Mouse (Mus musculus) MEL (cell line): Measurements from ENCODE around the gene Tanc1.

Experiments used
- CTCF ChIP-seq, 3 experiments: IDR thresholded peaks in 2 of 3; conservative IDR thresholded peaks in 1 of 3; 2 replicates each; pipeline ENCODE4 v1.5.1; 2011 to 2012; ENCODE audit warnings: low read length in 3 of 3, low read depth in 2 of 3, mild to moderate bottlenecking in 2 of 3, improper control_type of control experiment in 1 of 3, inconsistent platforms in 1 of 3, mixed read lengths in 1 of 3, moderate library complexity in 1 of 3; ENCODE audit not compliant: control insufficient read depth in 1 of 3, insufficient read depth in 1 of 3, poor library complexity in 1 of 3, severe bottlenecking in 1 of 3
- E2F4 ChIP-seq: IDR thresholded peaks from 2 replicates; pipeline ENCODE4 v1.6.1; 2011; ENCODE audit warnings: low read depth, low read length, improper control_type of control experiment, borderline replicate concordance
- EP300 ChIP-seq, 2 experiments: IDR thresholded peaks; 2 replicates each; pipeline ENCODE4 v1.6.1; 2011; ENCODE audit warnings: improper control_type of control experiment in 2 of 2, low read length in 2 of 2, low read depth in 1 of 2, mild to moderate bottlenecking in 1 of 2
- MYC ChIP-seq: IDR thresholded peaks from 2 replicates; pipeline ENCODE4 v1.6.1; 2011; ENCODE audit warnings: low read depth, mild to moderate bottlenecking, low read length, improper control_type of control experiment, moderate library complexity
- NELFE ChIP-seq: IDR thresholded peaks from 2 replicates; pipeline ENCODE4 v1.6.1; 2011; ENCODE audit warnings: low read depth, low read length, improper control_type of control experiment
- POLR2A ChIP-seq, 2 experiments: IDR thresholded peaks; 2 replicates each; pipeline ENCODE4 v1.6.1; 2011 to 2012; ENCODE audit warnings: low read length in 2 of 2, mild to moderate bottlenecking in 2 of 2, control low read depth in 1 of 2, improper control_type of control experiment in 1 of 2, low read depth in 1 of 2, moderate library complexity in 1 of 2; ENCODE audit not compliant: control insufficient read depth in 1 of 2, insufficient read depth in 1 of 2, poor library complexity in 1 of 2
- POLR2AphosphoS2 ChIP-seq: IDR thresholded peaks from 2 replicates; pipeline ENCODE4 v1.6.1; 2011; ENCODE audit warnings: low read length, improper control_type of control experiment
- TAL1 ChIP-seq: IDR thresholded peaks from 2 replicates; pipeline ENCODE4 v1.6.1; 2012; ENCODE audit warnings: mild to moderate bottlenecking, inconsistent platforms, low read length, moderate library complexity, mixed read lengths
- TBP ChIP-seq: IDR thresholded peaks from 2 replicates; pipeline ENCODE4 v1.8.0; 2011; ENCODE audit warnings: low read depth, low read length, improper control_type of control experiment
- TCF12 ChIP-seq: IDR thresholded peaks from 2 replicates; pipeline ENCODE4 v1.6.1; 2014; ENCODE audit warnings: low read depth, mild to moderate bottlenecking, inconsistent platforms, low read length, improper control_type of control experiment, moderate library complexity
- ZC3H11A ChIP-seq: IDR thresholded peaks from 2 replicates; pipeline ENCODE4 v1.6.1; 2012; ENCODE audit warnings: low read depth, mild to moderate bottlenecking, inconsistent platforms, low read length, improper control_type of control experiment
- ZNF384 ChIP-seq: IDR thresholded peaks from 2 replicates; pipeline ENCODE4 v1.6.1; 2012; ENCODE audit warnings: low read depth, mild to moderate bottlenecking, inconsistent platforms, low read length, improper control_type of control experiment

DNA sequence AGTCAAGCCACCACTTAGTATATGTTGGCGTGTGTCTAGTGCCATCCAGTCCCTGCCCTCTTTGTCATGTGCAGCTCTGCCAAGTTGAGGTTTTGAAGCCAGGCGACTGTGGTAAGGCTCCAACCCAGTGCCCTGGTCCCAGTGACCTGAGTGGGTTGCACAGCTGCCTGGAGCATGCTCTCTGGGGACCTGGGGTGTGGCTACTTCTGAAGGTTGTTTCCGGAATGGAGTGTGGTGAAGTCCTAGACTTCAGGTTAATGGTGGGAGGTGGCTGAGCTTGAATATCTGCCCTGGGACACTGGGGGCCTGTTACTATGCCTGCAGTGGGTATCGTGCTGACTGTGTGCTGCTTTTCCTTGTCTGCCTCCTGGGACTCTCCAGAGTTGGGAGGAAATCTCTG is 18.0 kb downstream of the Tanc1 start:
- TF ChIP-seq CTCF (IDR thresholded peaks at IDR 0.05 in 2 of 3, conservative IDR thresholded peaks at IDR 0.05 in 1 of 3; ENCODE audit: control insufficient read depth in 1 of 3, insufficient read depth in 1 of 3, low read depth in 2 of 3, low read length in 3 of 3, poor library complexity in 1 of 3, severe bottlenecking in 1 of 3) (no peak), ZC3H11A (no peak), TCF12 (no peak), POLR2A (IDR thresholded peaks at IDR 0.05; ENCODE audit: control insufficient read depth in 1 of 2, insufficient read depth in 1 of 2, low read depth in 1 of 2, low read length in 2 of 2, poor library complexity in 1 of 2) (no peak), POLR2AphosphoS2 (no peak), TBP (no peak), MYC (no peak), EP300 (IDR thresholded peaks at IDR 0.05; ENCODE audit: low read depth in 1 of 2, low read length in 2 of 2) (no peak), ZNF384 (no peak), TAL1 (no peak), E2F4 (no peak), NELFE (no peak)
